Mouse (Mus musculus): Measurements from ENCODE around the gene Elf3.

GRCm38 (mm10) chr1:135206586-135207339, 51.6 kb downstream of the Elf3 start:
- TF ChIP-seq CTCF (IDR thresholded peaks at IDR 0.05; ENCODE audit: low read depth) (no peak), EP300 (IDR thresholded peaks at IDR 0.05; ENCODE audit: low read depth) (no peak)
